Mouse (Mus musculus): ENCODE measurements around the gene Smok3b.

The Smok3b gene

GRCm38 (mm10) chr5:138085421-138085911 is 64.2 kb downstream of the Smok3b start:
- peak in 1 of 2 experiments; percentile 25 for DNase-seq

- no peak for DNase-seq
Measured at GRCm38 (mm10) chr5:138086842-138087241, 65.6 kb downstream of the Smok3b start.

GRCm38 (mm10) chr5:138088366-138088765 is 67.1 kb downstream of the Smok3b start:
- DNase-seq: peak in 1 of 2 experiments; percentile 30

- peak; percentile 25 to 57 for DNase-seq
Measured at GRCm38 (mm10) chr5:138089108-138089551, 67.9 kb downstream of the Smok3b start.

GRCm38 (mm10) chr5:138090271-138090670 is 69.0 kb downstream of the Smok3b start:
- peak; percentile 20 to 41 for DNase-seq

GRCm38 (mm10) chr5:138090737-138091136 is 69.5 kb downstream of the Smok3b start:
- DNase-seq: no peak

- DNase-seq: no peak
Measured at GRCm38 (mm10) chr5:138092771-138093170, 71.5 kb downstream of the Smok3b start.

- DNase-seq: no peak
Measured at GRCm38 (mm10) chr5:138094474-138094873, 73.2 kb downstream of the Smok3b start.

Data from kidney, postnatal 4 days (tissue).